Mouse (Mus musculus) brain, embryonic 14.5 days (tissue): ENCODE data around the gene Gm45021.

Source experiments
- CTCF ChIP-seq: fragments of 200-500 bp; IDR thresholded peaks from 2 replicates; pipeline ENCODE4 v1.5.1; 2012; ENCODE audit warnings: inconsistent platforms, mild to moderate bottlenecking, moderate library complexity, borderline replicate concordance; ENCODE audit not compliant: insufficient read depth, insufficient read length; ENCODE audit errors: extremely low read depth
- POLR2A ChIP-seq: fragments of 200-500 bp; IDR thresholded peaks from 2 replicates; pipeline ENCODE4 v1.6.1; 2012; ENCODE audit warnings: mild to moderate bottlenecking, inconsistent platforms, borderline replicate concordance; ENCODE audit not compliant: poor library complexity, insufficient read depth, insufficient read length, severe bottlenecking; ENCODE audit errors: extremely low read depth

- TF ChIP-seq POLR2A (no peak), CTCF (no peak)
Observed at GRCm38 (mm10) chr6:48614756-48615155, 25.3 kb downstream of the Gm45021 start.
